Mouse (Mus musculus): ENCODE results near the gene Dtd2.

DNA sequence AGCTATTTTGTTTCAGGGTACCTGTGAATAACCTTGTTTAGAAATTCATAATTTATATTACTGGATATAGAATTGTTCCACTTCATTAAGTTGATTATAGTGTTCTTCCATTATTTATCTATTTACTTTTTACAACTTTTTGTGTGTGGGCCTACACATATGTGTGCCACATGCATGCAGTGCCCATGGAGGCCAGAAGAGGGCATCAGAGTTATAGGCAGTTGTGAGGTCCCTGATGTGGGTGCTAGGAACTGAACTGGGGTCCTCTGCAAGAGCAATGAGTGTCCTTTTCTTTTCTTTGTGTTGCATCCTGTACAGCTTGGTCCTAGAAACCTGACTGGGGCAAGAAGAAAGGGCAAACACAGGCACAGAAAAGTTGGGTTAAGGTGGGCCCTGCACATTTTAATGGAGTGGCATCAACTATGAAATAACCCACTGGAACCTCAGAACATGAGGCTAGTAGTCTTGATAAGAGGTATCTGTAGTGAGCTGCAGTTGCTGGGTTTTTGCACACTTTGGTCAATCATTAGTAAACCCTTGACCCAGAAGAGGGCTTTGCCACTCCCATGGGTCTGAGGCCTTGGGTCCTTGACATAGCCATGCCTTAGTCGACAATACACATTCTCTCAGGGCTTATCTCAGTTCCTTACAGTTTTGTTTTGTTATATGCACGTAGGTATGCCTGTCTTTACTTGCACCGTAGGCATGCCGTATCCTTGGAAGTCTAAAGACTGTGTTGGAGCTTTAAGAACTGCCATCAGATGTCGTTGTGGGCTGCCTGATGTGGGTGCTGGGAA is 33.8 kb downstream of the Dtd2 start:
- no peak; the same call in 1 of the 2 replicates for TF ChIP-seq CTCF (IDR thresholded peaks at IDR 0.05; ENCODE audit: control insufficient read depth, insufficient read depth, low read length)
- TF ChIP-seq POLR2A (IDR thresholded peaks at IDR 0.05; ENCODE audit: borderline replicate concordance, control insufficient read depth, low read depth, low read length): no peak
